Mouse (Mus musculus): ENCODE data around the gene Atp1b1.

Atp1b1 gene

DNA sequence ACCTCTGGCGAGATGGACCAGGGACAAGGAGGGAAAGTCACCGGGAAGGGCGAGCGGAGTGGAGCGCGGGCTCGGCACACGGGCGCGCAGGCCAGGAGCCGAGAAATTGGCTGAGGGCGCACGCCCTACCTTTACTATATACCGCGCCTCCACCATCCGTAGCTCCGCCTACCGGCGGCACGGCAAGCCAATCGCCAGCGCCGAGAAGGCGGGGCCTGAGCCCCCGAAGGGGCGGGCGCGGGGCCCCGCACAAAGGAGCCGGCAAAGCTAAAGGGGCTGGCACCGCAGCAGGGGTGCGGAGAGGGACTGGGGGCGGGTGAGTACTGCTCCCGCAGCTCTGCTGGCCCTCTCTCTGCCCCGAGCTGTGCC lies at the start of gene Atp1b1:
Gene Atp1b1, minus strand, starts transcription at position 111 of the 369 bp plus-strand sequence.
- DNase-seq (ENCODE audit: low read depth, low spot score) = peak; percentile 97

DNA sequence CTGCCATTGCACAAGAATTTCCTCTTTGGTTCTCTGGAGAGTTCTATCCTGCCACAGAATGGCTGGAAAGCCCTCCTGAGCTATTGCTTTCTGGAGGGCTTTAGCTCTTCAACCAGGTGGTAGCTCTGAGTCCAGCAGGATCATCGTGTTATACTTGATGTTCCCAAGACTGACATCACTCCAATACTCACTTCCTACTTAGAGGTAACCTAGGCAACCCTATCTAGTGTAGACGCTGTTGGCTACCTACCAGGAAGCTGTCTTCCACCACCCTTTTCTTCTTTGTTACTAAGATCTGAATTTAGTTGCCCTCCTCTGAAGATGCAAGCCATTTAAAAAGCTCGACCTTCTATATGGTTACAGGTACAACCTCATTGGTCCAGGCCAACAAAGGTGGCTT lies 46.9 kb upstream of the Atp1b1 start:
- no peak for DNase-seq (ENCODE audit: low read depth, low spot score)

DNA sequence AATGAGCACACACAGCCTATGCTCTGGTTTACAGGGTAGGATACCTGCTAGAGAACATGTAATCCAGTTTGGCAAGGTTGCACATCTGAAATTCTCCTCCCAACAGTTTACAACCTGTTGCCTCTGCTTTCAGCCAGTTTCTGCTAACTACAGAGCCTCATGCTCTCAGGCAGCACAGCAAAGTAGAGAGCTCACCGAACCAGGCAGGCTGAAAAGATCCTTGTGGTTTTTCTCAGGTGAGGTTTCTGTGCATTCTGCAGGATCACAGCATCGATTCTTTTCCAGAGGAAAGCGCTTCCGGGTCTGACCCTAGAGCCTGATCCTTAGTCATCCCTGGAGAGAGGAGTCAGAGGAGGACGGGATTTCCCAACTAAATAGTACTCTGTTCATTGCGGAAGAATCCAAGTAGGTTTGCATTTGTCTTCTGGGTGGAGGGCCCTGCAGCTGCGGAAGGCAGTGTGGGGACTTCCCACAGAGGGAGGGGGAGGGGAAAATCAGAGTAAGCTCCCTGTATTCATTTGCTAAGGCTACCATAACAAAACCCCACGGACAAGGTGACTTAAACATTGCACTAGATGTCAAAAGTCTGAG lies 45.1 kb upstream of the Atp1b1 start:
- DNase-seq (ENCODE audit: low read depth, low spot score) = no peak

DNA sequence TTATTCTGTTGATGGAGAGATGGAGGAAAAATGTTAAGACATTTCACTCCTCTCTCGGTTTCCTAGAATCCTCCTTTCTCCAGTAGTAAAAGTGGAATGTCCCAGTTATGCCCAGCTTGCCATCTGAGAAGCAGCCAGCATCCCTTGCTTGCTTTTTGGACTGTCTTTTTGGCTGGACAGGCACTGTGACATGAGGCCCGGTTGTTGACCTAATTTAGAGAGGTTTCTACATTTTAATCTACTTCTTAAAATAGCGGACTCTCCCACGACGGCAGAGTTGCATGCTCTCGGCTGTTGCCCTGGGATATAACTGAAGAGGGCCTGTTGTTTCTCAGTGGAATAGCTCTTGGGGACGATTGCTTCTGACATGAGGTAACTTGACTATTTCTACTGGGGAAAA lies 44.1 kb upstream of the Atp1b1 start:
- peak; percentile 64 for DNase-seq (ENCODE audit: low read depth, low spot score)

DNA sequence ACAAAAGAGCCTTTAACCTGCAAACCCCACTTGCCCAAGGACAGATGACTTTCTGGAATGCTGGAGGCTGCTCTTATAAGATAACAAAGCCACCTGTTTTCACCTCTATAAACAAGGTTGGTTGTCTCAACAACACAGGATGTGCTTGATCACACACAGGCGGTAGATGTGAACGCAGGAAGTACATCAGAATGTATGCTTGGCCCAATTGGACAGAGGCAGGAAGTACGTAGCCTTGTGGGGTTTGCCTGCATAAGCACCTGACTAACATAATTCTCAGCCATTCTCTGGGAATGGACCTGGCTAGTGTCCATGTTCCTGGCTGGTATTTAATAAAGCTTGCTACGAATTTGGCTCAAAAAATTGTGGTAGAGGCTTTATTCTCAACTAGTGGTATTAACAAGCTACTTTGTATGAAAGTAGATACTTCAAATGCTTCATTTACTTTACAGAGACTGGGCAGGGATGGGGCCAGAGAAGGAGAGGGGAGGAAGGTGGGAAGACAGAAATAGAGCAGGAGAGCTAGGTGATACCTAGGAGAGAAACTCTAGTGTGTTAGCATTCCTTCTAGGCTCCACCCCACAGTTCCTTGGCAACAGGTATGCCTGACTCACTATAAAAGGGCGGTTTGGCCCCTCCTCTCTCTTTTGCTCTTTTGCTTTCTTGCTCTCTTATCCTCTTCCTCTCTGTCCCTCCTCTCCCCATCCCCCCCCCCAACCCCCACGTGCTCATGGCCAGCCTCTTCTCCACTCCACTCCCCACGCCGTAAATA lies 36.8 kb upstream of the Atp1b1 start:
- DNase-seq (ENCODE audit: low read depth, low spot score) = no peak

DNA sequence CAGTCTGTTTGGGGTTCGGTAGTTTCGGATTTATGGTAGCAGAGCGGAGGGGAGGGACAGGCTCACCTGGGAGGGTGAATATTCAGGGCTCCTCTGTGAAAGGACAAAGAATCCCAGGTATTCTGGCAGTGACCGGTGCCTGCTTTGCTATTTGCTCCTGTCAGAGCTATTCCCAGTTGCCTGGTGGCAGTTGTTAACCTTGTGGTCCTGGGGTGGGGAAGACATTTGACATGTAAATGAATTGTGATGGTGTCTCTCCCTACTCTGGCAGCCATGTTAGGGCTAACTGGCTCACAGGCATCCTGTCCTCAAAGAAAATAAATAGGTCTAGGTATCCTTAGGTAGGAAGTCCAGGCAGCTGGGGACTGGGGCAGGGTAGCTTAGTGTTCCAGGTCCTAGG lies 36.1 kb upstream of the Atp1b1 start:
- DNase-seq (ENCODE audit: low read depth, low spot score) = no peak

DNA sequence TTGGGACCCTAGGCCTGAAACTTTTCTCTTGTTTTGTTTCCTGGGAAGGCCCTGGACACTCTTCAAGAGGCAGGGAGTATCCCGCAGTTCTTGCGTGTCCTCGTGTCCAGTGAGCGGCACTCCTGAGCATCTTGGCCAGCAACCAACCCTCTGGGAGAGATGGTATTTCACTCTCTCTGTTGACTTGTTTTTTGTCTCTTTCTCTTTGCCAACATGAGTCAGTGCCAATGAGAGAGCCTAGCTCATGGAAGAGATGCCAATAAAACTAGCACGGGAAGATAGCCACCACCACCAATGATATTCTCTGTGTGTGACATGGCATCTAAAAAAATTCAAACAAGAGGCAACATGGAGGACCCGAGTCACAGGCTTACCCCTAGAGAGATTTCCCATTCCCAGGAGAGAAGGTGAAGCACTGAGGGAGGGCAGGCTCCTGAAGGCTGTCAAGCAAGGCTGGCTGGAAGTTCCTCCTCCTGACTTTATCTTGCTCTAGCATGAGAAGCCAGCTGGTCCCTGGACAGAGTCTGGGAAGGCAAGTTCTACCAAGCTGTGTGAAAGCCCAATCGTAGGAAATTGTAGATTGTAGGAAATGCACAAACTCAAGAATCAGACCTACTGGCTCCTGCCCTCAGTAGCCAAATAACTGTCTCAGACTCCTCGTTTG lies 35.0 kb upstream of the Atp1b1 start:
- peak; percentile 75 for DNase-seq (ENCODE audit: low read depth, low spot score)

DNA sequence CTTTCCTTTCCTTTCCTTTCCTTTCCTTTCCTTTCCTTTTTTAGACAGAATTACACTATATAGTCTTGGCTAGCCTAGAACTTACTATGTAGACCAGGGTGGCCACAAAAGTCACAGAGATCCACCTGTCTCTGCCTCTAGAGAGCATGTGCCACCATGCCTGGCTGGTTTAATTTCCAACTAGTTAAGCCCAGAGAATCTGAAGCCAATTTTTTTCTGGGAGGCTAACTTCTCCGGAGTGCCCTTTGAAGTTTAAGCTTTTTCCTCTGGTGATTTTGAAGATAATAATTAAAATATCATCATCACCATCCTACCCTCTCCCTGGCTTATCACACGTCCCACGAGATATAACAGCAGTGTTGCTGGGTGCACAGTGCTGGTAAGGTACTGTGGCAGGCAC lies 34.3 kb upstream of the Atp1b1 start:
- DNase-seq (ENCODE audit: low read depth, low spot score) = no peak

DNA sequence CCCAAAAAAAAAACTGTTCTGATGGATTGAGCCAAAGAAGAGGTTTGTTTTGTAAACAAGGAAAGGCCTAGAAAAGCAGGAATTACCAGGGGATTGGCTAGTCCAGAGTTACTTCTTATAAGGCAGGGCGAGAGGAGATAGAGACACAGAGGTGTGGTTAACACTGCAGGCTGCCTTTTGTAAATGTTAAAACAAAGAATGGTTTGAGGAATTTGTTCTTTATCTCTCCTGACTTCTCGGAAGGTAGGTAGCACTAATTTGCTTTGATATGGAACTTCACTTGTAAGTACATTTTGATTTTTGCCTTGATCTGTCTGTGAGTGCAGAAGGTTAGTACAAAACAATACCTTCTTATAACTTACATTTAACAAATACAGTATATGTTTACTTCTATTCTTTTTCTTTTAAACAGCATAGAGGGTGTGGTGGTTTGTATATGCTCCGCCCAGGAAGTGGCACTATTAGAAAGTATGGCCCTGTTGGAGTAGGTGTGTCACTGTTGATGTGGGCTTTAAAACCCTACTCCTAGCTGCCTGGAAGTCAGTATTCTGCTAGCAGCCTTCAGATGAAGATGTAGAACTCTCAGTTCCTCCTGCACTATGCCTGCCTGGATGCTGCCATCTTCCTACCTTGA lies 31.9 kb upstream of the Atp1b1 start:
- DNase-seq (ENCODE audit: low read depth, low spot score) = no peak

DNA sequence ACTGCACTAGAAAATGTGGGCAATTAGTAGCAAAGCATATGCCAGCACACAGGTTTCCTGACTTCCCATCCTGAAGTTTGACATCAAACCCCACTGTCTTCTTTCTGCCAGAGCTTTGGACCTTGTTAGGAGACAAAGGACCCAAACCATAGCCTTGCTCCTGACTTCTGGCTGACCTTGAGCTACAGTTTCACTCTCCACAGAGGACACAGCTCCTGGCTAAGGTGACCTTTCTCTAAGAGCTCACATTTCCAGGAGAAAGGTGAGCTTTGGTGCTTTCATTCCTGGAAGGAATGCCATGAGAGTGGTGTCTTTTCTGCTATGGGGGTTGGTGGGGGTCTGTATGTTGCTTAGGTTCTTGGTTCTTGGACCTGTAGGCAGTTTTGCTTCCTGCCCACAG lies 25.6 kb upstream of the Atp1b1 start:
- no peak for DNase-seq (ENCODE audit: low read depth, low spot score)

DNA sequence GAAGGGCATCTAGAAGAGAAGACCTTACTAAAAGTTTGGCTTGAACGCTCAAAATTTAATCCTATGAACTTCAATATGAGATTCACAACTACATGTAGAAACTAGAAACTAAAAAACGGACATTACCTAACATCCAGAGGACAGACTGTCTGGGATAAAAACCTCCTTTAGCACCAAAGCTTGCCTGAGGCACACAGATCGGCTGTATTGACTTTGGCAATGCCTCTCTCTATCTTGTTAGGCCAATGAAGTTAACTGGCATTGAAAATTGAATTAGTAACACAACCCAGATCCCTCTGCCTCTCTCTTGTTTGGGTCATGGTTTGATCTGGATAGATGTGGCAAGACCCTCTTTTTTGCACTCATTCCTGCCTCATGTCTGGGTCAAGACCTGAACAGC lies 24.7 kb upstream of the Atp1b1 start:
- DNase-seq (ENCODE audit: low read depth, low spot score) = no peak

DNA sequence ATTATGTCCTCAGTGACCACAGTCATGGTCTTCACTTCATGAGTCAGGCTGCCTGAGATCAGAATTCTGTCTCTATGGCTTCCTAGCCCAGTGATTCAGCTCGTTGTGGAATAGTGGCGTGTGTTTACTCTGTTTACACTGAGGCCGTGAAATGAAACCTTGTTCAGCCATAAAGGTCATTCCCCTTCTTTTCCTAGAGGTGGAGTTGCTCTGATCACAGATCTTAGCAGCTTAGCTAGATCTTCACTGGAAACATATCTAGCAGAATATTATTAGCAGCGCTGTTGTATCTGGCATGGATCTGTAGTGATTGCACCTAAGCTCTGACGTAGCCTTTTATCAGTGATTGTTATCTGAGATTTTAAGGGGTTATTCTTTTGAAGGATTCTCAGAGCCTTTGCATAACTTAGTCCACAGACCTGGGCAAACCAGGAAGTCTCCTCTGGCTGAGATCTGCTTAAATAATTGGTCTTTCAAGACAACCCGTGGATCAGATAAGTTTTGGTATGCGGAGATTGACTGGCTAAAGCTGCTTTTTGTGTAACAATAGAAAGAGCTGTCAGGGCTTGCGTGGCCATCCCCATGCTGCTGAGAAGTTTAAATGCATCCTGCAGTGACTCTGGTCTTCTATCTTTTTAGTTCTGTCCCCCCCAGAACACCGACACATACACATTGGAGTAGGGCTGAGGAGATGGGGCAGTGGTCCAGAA lies 23.6 kb upstream of the Atp1b1 start:
- DNase-seq (ENCODE audit: low read depth, low spot score) = no peak

DNA sequence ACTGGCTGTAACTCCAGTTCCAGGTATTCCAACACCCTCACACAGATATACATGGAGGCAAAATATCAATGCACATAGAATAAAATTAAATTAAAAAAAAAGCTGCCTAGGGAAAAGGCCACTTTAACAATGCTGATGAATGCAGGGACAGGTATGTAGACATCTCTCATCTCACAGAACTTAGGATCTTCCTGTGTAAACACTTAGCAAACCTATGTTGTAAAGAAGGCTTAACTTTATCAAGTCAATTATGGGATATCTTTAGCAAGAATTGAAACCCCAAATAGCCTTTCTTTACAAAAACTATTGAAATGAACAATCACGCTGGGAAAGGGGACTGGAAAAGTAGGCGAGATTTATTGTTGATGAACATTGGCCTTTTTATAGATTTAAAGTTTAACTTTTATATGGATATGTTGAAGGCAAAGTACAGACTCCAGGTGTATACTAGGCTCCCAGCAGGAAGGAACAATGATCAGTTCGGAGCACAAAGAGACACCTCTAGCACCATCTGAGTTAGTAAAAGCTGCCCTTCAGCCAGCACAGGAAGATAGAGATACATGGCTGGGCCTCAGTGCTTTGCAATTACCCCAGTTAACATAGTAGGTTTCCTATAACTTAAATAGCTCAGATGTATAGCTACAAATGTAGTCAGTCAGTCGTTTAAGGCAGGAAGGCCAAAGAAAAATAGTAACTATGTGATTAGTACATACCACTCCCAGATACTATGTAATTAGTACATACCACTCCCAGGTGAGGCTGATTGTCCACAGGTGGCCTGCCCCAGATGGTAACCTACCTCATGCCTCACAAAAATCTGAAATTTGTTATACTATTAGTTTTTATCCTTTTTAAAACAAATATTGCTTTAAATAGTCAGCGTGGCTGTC lies 22.8 kb upstream of the Atp1b1 start:
- no peak for DNase-seq (ENCODE audit: low read depth, low spot score)

DNA sequence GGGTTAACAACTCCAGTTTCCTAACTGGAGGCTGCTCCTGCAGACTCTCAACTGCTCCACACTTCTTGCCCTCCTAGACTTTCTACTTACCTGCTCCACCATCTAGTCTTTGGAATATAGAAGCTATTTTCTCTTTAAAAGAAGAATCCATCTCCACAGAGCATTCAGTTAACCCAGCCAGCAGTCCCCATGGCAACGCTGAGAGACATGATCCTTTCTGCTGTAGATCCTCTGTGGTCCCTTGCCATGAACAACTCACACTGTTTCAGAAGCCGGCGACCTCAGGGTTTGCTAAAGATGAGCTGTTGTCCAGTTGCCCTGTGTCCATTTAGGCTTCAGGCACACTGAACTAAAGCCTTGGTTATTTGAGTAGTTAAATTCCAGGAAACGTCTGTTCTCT lies 17.7 kb upstream of the Atp1b1 start:
- peak; percentile 68 for DNase-seq (ENCODE audit: low read depth, low spot score)

DNA sequence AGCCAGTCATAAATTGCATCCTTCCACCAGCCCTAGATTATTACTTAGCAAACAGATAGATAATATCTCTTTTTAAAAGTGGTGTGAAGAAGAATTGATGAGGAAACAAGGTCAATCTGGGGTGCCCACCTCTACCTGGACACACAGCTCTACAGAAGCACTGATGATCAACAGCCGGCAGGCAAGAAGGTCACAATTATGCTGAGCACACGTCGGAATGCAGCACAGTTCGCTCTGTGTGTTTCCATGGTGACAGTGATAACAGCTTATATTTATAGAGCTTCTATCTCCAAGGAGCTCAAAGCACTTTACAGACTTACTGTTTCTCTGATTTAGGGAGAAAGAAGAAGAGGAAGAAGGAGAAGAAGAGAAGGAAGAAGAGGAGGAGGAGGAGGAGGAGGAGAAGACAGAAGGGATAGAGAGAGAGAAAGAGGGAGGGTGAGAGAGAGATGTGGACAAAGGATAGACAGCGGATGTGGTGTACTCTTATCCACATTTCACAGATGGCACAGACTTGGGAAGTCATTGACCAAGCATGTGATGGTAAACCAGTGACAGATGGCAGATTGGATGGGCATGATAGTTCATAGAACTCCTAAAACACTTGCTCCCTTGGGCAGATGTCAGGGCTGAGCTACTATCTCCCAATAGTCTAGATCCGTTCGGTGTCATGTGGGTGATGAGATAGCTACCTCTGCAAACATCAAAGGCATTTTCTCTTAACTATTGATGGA lies 16.8 kb upstream of the Atp1b1 start:
- peak; percentile 89 for DNase-seq (ENCODE audit: low read depth, low spot score)

DNA sequence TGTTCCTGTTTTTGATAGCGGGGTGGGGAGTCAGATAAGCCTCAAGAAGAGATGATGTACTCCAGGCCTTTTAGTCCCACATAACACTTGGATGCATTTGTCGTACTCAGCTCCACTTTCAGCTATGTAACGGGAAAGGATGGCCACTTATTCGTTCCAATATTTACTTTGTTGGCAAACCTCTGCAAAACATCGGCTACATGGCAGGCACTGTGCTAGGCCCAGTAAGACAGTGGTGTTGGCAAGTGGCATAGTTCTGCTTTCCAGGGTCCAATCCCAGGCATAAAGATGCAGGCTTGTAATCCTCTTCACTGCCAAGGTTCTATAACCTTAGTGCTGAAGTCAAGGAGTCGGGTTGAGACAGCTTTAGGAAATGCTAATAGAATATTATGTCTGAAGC lies 16.2 kb upstream of the Atp1b1 start:
- DNase-seq (ENCODE audit: low read depth, low spot score) = no peak

DNA sequence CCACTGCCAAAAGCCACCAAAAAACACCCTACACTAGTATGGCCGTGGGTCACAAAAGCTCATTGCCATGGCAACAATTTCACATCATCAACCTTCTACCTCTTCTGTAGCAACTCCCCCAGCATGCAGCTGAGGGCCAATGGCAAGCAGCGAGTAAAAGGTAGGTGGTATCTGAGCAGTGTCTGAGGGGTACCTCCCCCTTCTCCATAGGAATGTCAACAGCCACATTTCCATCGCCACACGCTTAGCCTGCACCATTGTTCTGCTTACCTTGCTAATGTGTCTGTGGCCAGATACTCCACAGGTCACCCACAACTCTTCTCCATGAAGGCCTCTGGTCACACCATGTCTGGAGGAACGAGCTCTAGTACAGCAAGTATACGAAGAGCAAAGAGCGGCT lies 15.2 kb upstream of the Atp1b1 start:
- DNase-seq (ENCODE audit: low read depth, low spot score) = no peak

DNA sequence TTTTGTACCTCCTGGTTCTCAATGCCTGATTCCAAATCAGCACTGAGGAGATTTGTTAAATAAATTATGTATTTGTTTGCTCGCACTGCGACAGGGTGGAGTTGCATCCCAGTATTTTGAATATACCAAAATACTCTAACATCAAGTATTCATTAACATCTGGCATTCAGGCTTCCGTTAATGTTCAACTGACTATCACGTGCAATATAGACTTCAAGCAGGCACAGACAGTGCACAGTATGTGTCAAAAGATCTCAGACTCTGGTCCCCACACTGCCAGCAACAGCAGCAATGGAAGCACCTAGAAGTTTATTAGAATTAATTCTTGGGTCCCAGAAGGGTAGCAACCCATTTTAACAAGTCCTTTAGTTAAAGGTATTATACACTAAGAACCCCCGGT lies 13.5 kb upstream of the Atp1b1 start:
- DNase-seq (ENCODE audit: low read depth, low spot score) = no peak

DNA sequence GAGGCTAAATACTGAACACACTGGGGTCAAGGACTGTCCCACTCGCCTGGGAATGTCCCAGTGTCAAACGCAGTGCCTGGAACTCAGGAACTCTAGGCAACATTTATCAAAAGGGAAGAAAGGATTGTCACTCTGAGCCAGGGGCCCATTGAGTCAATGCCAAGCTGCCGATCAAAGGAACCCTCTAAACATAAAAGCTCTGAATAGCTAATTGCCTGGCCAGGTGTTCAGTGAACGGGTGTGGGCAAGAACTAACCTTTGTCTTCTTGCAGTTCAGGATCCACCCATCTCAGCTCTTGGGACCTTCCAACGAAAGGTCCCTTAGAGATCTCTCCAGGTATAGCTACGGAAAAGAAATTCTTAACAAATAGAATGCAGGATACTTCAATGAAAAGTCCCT lies 12.8 kb upstream of the Atp1b1 start:
- no peak for DNase-seq (ENCODE audit: low read depth, low spot score)

DNA sequence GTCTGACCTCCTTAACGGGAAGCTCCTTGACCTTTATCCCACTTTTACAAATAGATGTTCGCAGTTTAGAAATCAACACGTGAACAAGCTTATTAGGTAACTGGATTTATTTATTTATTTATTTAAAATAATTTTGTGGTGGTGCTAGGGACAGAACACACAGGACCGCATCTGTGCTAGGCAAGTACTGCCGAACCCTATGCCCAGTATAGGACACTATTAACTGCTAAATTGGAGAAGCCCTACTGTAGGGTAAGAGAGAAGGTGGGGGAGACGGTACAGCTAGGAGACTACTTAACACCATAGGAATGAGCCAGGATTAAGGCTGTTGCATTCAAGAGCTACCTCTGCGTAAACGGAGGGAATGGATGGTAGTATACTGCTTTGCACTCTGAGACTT lies 10.2 kb upstream of the Atp1b1 start:
- DNase-seq (ENCODE audit: low read depth, low spot score) = no peak
